20 mouse cellular contexts compared by ENCODE assay signal in the genomic region with DNA sequence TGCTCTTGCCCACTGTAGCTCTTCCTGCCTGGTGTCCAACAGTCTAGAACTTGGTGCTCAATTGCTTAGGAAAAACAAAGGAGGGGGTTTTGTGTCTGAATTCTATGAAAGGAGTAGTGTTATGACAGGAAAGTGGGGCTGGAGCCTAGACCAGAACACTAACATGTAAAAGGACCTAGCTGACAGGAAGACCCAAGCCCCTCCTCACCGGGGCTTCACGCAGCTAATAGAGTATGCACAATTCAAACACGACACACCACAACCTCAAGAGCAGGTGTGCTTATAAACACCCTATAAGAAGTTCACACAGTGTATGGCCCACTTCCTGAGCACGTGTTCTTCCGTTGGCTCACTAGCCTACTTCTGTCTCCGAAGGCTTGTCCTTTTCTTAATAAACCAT.
DNase-seq lines count a peak whose midpoint lies in the region; ATAC-seq and TF ChIP-seq lines count a peak whose summit lies in the region.
"Had no signal": no experiment of that assay in that cellular context is flagged by ENCODE, and none has a peak within 500 bp of the region (broad histone marks: within the 10 kb centered on the region; RNA-seq: fewer than 3 reads in every experiment).

No protein-coding gene starts in this region.

- TF ChIP-seq POLR2A in small intestine, adult 2 months (IDR thresholded peaks at IDR 0.05; ENCODE audit: low read depth, low read length) = no peak

- no peak for TF ChIP-seq CTCF in small intestine, adult 2 months (IDR thresholded peaks at IDR 0.05; ENCODE audit: extremely low read depth, insufficient read length, insufficient replicate concordance, low read depth, low read length)

- no peak overlapping the region for H3K4me3 ChIP-seq in small intestine, adult 2 months (ENCODE audit: low read depth, low read length)
- H3K4me3 ChIP-seq in hindbrain, embryonic 12.5 days = no peak overlapping the region
- H3K4me3 ChIP-seq: forebrain, embryonic 10.5 days; limb, embryonic 15.5 days; liver, embryonic 15.5 days had no signal

- H3K27me3 ChIP-seq in small intestine, adult 2 months (ENCODE audit: control insufficient read depth, insufficient read depth, low read length) = no peaks in the 10 kb centered on the region
- no peaks in the 10 kb centered on the region for H3K27me3 ChIP-seq in hindbrain, embryonic 12.5 days
- H3K27me3 ChIP-seq: limb, embryonic 15.5 days; liver, embryonic 15.5 days had no signal

- 82% methylated on average over 6 of the region's 6 CpGs for WGBS in small intestine, adult 2 months
- WGBS in hindbrain, embryonic 12.5 days = 94% methylated on average over 6 of the region's 6 CpGs

- ATAC-seq in frontal cortex, adult (ENCODE audit: low TSS enrichment) = no peak
- no peak for ATAC-seq in hindbrain, embryonic 12.5 days (ENCODE audit: low FRiP score)
- ATAC-seq: forebrain, postnatal 0 days; lung, postnatal 0 days had no signal

- H3K36me3 ChIP-seq in small intestine, adult 2 months (ENCODE audit: control insufficient read depth, insufficient read depth, low read length) = no peaks in the 10 kb centered on the region
- H3K36me3 ChIP-seq in hindbrain, embryonic 12.5 days = no peaks in the 10 kb centered on the region
- H3K36me3 ChIP-seq: forebrain, embryonic 10.5 days; limb, embryonic 15.5 days; liver, embryonic 15.5 days had no signal

- peaks cover 43% of the 10 kb centered on the region; the same call in 1 of the 2 replicates for H3K4me1 ChIP-seq in small intestine, adult 2 months (ENCODE audit: control insufficient read depth, insufficient read depth, insufficient read length, low read length)
- H3K4me1 ChIP-seq in hindbrain, embryonic 12.5 days = no peaks in the 10 kb centered on the region
- H3K4me1 ChIP-seq: forebrain, embryonic 10.5 days; limb, embryonic 15.5 days had no signal

- intact Hi-C loops in heart, postnatal 14 days (cut with DNase I) = no loop called here

- H3K27ac ChIP-seq in small intestine, adult 2 months (ENCODE audit: insufficient read depth, low read depth, low read length) = peak overlapping the region; percentile 60
- H3K27ac ChIP-seq in hindbrain, embryonic 12.5 days = no peak overlapping the region
- H3K27ac ChIP-seq: forebrain, embryonic 10.5 days; limb, embryonic 15.5 days; liver, embryonic 15.5 days had no signal

- DNase-seq in heart, adult 11 months = peak; percentile 34
- no peak for DNase-seq in heart, postnatal 14 days
- peak; percentile 43 for DNase-seq in T-cell, adult 2 months (ENCODE audit: low spot score)
- DNase-seq in thymus, postnatal 25 days = peak; percentile 57
- DNase-seq in right cerebral cortex, postnatal 25 days = no peak
- DNase-seq: cerebellum, adult 8-10 months; forebrain, postnatal 0 days; gastrocnemius, postnatal 10 days; heart, adult 18-20 months; kidney, adult 9 months; kidney, postnatal 25 days; midbrain, embryonic 14.5 days; right cerebral cortex, adult 18-20 months had no signal

- no peak overlapping the region for H3K9ac ChIP-seq in hindbrain, embryonic 12.5 days
- H3K9ac ChIP-seq: forebrain, postnatal 0 days; limb, embryonic 15.5 days; liver, embryonic 15.5 days had no signal

- H3K4me2 ChIP-seq in hindbrain, embryonic 12.5 days (replicated peaks) = no peak overlapping the region
- H3K4me2 ChIP-seq: limb, embryonic 15.5 days; liver, embryonic 15.5 days had no signal

- H3K9me3 ChIP-seq in hindbrain, embryonic 12.5 days (replicated peaks) = no peaks in the 10 kb centered on the region
- H3K9me3 ChIP-seq: forebrain, embryonic 10.5 days; limb, embryonic 15.5 days; liver, embryonic 15.5 days had no signal

Comparison
In these comparisons a context has a peak if more than half of its experiments do, and no peak if none do; other contexts are left out.
1. DNase-seq: peak in heart, adult 11 months (single experiment), T-cell, adult 2 months (single experiment) and thymus, postnatal 25 days (single experiment); none in heart, postnatal 14 days (0 of 2) and right cerebral cortex, postnatal 25 days (single experiment).